Mouse (Mus musculus) neural tube, embryonic 11.5 days (tissue): ENCODE data around the gene Ankrd13a. TPM values are rescaled to one million over a fixed set of nuclear protein-coding genes. Genes with fewer than 3 reads are reported as not detected.

Source experiments
- ATAC-seq: fragments of 200-750 bp; cut with Nextera tagmentation; 2 replicates; pipeline ENCODE4 v1.8.0; 2017; ENCODE audit warnings: moderate number of reproducible peaks, mild to moderate bottlenecking, moderate TSS enrichment, moderate library complexity; ENCODE audit not compliant: insufficient read depth, low FRiP score, low TSS enrichment
- DNase-seq: peaks from one replicate; pipeline ENCODE4 v3.0.0-alpha.2; 2015; ENCODE audit warnings: low spot score
- H3K27ac ChIP-seq: fragments of 300-500 bp; sonication (generic); 2 replicates; pipeline ENCODE4 v1.5.1; 2014; ENCODE audit warnings: low read depth, mild to moderate bottlenecking, low read length
- H3K27me3 ChIP-seq: fragments of 300-500 bp; sonication (generic); 2 replicates; pipeline ENCODE4 v1.6.1; 2014; ENCODE audit warnings: mild to moderate bottlenecking, low read length, mixed read lengths; ENCODE audit not compliant: control insufficient read depth, insufficient read depth
- H3K36me3 ChIP-seq: fragments of 300-500 bp; sonication (generic); 2 replicates; pipeline ENCODE4 v1.6.1; 2014; ENCODE audit warnings: mild to moderate bottlenecking, low read length, moderate library complexity, mixed read lengths; ENCODE audit not compliant: control insufficient read depth, insufficient read depth
- H3K4me1 ChIP-seq: fragments of 300-500 bp; sonication (generic); 2 replicates; pipeline ENCODE4 v1.6.1; 2014; ENCODE audit warnings: low read length, mixed read lengths; ENCODE audit not compliant: control insufficient read depth, insufficient read depth
- H3K4me2 ChIP-seq: fragments of 300-500 bp; sonication (generic); 2 replicates; pipeline ENCODE4 v1.6.1; 2014; ENCODE audit warnings: low read depth, mild to moderate bottlenecking, moderate library complexity
- H3K4me3 ChIP-seq: fragments of 300-500 bp; sonication (generic); 2 replicates; pipeline ENCODE4 v1.5.1; 2014; ENCODE audit warnings: low read depth, low read length
- H3K9ac ChIP-seq: fragments of 300-500 bp; sonication (generic); 2 replicates; pipeline ENCODE4 v1.6.1; 2014; ENCODE audit warnings: mild to moderate bottlenecking, low read length
- H3K9me3 ChIP-seq: fragments of 300-500 bp; sonication (generic); 2 replicates; pipeline ENCODE4 v1.6.1; 2016; ENCODE audit warnings: low read length; ENCODE audit not compliant: control insufficient read depth
- WGBS: fragments of 180-500 bp; shearing (Covaris S2); extraction: QIAGEN DNeasy Blood & Tissue Kit; methylation state at CpG from one replicate; pipeline ENCODE4 v1.1.7; 2014; 5-methylcytosine and 5-hydroxymethylcytosine counted together
- polyA plus RNA-seq: library from polyadenylated mRNA; unstranded; fragments of >200 nt; fragmentation: Nextera tagmentation; extraction: Ambion mirVana; gene quantifications from 2 replicates; pipeline ENCODE4 v1.2.1, GENCODE M21; 2014

Ankrd13a gene
- polyA plus RNA-seq, 1 experiment from 2014 or later, result 88.6 TPM

DNA sequence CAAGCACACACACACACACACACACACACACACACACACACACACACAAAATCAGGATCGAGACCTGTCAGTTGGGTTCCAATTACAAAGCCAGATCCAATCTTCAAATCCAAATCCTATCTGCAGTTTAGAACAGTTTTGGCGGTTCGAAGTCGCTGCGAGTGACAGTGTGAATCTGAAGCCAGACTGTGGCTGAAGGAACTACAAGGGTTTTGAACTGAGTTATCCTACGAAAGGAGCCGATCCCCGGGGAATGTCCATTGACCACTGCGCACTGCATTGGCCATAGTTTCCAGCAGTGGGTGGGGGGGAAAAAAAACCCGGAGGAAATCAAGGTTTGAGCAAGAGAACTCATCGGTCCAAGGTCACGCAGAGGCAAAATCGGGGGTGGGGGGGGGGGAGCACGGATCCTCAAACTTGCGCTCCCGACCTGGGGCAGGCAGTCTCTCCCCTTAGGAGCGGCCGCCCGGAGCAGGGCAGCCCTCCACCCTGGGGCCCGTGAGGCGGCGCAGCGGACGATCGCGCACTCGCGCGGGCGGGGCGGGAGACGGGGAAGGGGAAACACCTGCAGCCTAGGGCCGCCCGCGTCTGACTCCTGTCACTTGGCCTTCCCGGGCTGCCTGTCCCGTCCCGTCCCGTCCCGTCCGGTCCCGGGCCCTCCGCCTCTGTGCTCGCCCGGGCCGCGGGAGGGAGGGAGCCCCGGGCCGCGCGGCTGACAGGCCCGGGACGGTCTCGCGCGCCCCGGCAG lies 1.8 kb upstream of the Ankrd13a start:
- Histone ChIP-seq H3K36me3 (no peaks in the 10 kb centered on the region), H3K9ac (peak overlapping the region; percentile 93), H3K27ac (peak overlapping the region; percentile 62; the same call in 1 of the 2 replicates), H3K9me3 (no peaks in the 10 kb centered on the region), H3K4me2 (peak overlapping the region; percentile 87), H3K27me3 (no peaks in the 10 kb centered on the region), H3K4me1 (peaks cover 22% of the 10 kb centered on the region), H3K4me3 (peak overlapping the region; percentile 99)
- ATAC-seq, result peak; percentile 56
- DNase-seq, result peak; percentile 51
- 3% methylated on average over 42 of the region's 57 CpGs for WGBS

GRCm38 (mm10) chr5:114773211-114773710 lies 1.2 kb upstream of the Ankrd13a start:
- Histone ChIP-seq H3K9me3 (no peaks in the 10 kb centered on the region), H3K36me3 (no peaks in the 10 kb centered on the region), H3K4me1 (peaks cover 22% of the 10 kb centered on the region), H3K4me2 (peak overlapping the region; percentile 87), H3K27ac (peak overlapping the region; percentile 62; the same call in 1 of the 2 replicates), H3K9ac (peak overlapping the region; percentile 93), H3K4me3 (peak overlapping the region; percentile 99), H3K27me3 (no peaks in the 10 kb centered on the region)
- ATAC-seq, result peak; percentile 61
- WGBS, result 1% methylated on average over 47 of the region's 52 CpGs
- peak; percentile 98 for DNase-seq

DNA sequence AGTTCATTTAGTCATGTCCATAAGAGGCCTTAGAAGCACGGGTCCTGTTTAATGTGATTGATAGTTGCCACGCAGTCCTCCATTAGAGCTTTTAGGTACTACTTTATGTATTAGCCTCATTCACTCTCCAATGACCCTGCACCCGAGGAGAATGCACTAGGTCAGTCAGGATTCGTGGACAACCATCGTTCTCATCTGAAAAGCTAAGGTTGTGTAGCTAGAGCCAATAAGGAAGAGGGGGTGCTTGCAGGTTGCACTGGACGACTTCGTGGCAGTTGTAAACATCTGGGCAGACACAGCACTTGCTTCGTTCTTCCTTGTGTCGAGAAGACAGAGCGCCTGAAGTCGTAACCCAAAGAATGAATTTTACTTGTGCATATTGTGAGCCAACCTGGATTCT lies 697 bp upstream of the Ankrd13a start:
- Histone ChIP-seq H3K36me3 (no peaks in the 10 kb centered on the region), H3K27me3 (no peaks in the 10 kb centered on the region), H3K4me2 (peak overlapping the region; percentile 87), H3K4me3 (peak overlapping the region; percentile 99), H3K27ac (peak overlapping the region; percentile 72; the same call in 1 of the 2 replicates), H3K9ac (peak overlapping the region; percentile 93), H3K9me3 (no peaks in the 10 kb centered on the region), H3K4me1 (peaks cover 22% of the 10 kb centered on the region)
- WGBS, result 2% methylated on average over 11 of the region's 11 CpGs
- DNase-seq, result peak; percentile 45
- peak; percentile 7; the same call in 1 of the 2 replicates for ATAC-seq

- Histone ChIP-seq H3K4me3 (peak within 1 kb of the TSS; percentile 99), H3K9me3 (no peaks in the 10 kb centered on the region), H3K27me3 (no peaks in the 10 kb centered on the region), H3K36me3 (no peaks in the 10 kb centered on the region), H3K27ac (peak within 1 kb of the TSS; percentile 88), H3K9ac (peak within 1 kb of the TSS; percentile 93), H3K4me2 (peak within 1 kb of the TSS; percentile 87), H3K4me1 (peaks cover 22% of the 10 kb centered on the region)
- ATAC-seq (no peak), DNase-seq (peak; percentile 27)
- under 1% methylated on average over 51 of the region's 63 CpGs for WGBS
Observed at GRCm38 (mm10) chr5:114775056-114775979, 841 bp downstream of the Ankrd13a start, which contains the start of gene Git2. Gene Git2, minus strand, starts transcription at chr5:114775517.

DNA sequence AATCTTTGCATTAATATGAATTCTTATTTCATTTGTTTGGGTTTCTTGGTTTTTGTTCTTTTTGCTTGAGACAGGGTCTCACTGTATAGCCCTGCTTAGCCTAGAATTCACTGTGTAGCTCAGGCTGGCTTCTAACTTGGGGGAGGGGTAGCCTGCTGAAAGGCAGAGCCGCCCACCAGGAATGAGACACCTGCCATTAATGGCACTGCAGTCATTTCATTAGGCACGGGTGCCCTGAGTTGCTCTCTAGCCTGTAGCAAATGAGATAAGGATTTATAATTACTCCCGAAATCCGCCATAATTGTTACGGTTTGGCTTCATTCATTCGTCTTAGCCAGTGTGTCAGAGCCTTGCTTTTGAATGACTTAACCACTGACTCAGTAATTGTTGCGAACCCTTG lies 1.7 kb downstream of the Ankrd13a start:
- Histone ChIP-seq H3K36me3 (no peaks in the 10 kb centered on the region), H3K4me1 (peaks cover 20% of the 10 kb centered on the region), H3K27me3 (no peaks in the 10 kb centered on the region), H3K27ac (0 out of 2 replicates have a peak overlapping the region, but pooled peaks have one; percentile 8), H3K9ac (no peak overlapping the region), H3K9me3 (no peaks in the 10 kb centered on the region), H3K4me2 (peak overlapping the region; percentile 87), H3K4me3 (peak overlapping the region; percentile 99)
- no peak for DNase-seq
- WGBS, result 74% methylated on average over 7 of the region's 7 CpGs
- no peak for ATAC-seq

DNA sequence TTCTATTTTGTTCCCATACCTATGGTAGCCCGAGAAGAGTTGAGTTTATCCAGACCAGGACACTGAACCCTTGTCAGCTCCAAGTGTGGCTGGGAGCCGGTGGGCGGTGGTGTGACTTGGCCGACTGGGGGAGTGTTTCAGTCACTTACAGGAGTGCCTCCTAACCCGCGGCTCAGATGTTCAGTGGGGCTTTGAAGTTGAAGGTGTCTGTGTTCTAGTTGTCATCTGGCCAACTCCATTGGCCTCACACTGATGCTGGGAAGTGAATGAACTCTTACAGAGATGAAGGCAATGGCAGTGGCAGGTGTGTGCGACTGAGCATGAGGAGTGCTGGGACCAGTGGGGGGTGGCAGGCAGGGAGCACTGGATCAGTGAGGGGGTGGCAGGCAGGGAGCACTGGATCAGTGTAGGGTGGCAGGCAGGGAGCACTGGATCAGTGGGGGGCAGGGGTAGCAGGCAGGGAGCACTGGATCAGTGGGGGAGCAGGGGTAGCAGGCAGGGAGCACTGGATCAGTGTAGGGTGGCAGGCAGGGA lies 5.5 kb downstream of the Ankrd13a start:
- no peak for ATAC-seq
- Histone ChIP-seq H3K4me2 (no peak overlapping the region), H3K36me3 (no peaks in the 10 kb centered on the region; the same call in 1 of the 2 replicates), H3K9ac (no peak overlapping the region), H3K27me3 (no peaks in the 10 kb centered on the region), H3K4me3 (no peak overlapping the region), H3K9me3 (no peaks in the 10 kb centered on the region), H3K27ac (no peak overlapping the region), H3K4me1 (peaks cover 11% of the 10 kb centered on the region; the same call in 1 of the 2 replicates)
- 81% methylated on average over 7 of the region's 7 CpGs for WGBS
- no peak for DNase-seq

DNA sequence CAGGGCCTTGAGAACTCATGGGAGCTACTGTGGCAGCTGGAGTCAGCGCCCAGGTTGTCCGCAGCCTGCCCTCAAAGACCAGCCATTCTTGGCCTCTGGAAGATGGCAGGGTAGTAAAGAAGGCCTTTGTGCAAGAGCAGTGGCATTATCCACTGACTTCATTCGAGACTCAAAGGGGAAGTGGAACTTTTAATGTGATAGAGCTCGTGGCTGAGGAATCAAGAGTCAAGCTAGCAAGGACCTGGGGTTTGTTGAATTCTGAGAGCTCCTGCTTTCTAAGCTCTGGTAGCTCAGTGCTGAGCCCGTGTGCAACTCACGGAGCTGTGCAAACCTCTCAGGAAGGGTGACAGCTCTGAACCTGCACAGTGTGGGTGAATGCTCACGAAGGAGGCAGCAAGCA lies 6.4 kb downstream of the Ankrd13a start:
- 90% methylated on average over 7 of the region's 7 CpGs for WGBS
- H3K4me2 ChIP-seq, result no peak overlapping the region
- no peaks in the 10 kb centered on the region for H3K27me3 ChIP-seq

DNA sequence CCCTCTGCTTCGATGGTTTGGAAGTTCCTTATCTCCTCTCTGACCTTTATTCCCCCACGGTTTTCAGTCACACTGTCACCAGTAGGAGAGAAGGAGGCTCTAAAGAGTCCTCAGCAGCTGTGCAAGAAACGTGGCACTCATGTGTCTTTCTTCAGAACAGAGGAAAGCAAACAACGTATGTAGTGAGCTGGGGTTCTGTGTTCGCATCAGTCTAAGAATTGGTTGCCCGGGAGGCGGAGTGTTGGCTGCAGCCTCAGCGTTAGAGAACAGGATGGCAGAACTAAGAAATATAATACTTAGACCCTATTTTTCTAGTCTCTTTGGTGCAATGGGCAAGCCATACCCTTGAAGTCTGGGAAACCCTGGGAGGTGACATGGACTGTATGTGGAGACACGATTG lies 8.5 kb downstream of the Ankrd13a start:
- 88% methylated on average over 9 of the region's 9 CpGs for WGBS
- Histone ChIP-seq H3K36me3 (no peaks in the 10 kb centered on the region; the same call in none of the 2 replicates), H3K4me3 (no peak overlapping the region), H3K27ac (no peak overlapping the region), H3K4me2 (no peak overlapping the region), H3K27me3 (no peaks in the 10 kb centered on the region), H3K9me3 (no peaks in the 10 kb centered on the region), H3K9ac (no peak overlapping the region), H3K4me1 (no peaks in the 10 kb centered on the region)
- ATAC-seq (no peak), DNase-seq (no peak)

More for the DNA sequence above, 6.4 kb downstream of the Ankrd13a start:
- no peak overlapping the region for H3K27ac ChIP-seq
- DNase-seq (no peak), ATAC-seq (no peak)
- H3K4me1 ChIP-seq, result peaks cover 6% of the 10 kb centered on the region; the same call in 1 of the 2 replicates
- H3K4me3 ChIP-seq, result no peak overlapping the region
- H3K9me3 ChIP-seq, result no peaks in the 10 kb centered on the region
- H3K9ac ChIP-seq, result no peak overlapping the region
- H3K36me3 ChIP-seq, result no peaks in the 10 kb centered on the region; the same call in 1 of the 2 replicates
